Mouse (Mus musculus) testis, adult 2 months (tissue): ENCODE measurements at regions not wholly inside any gene's neighbourhood (a gene's known extent, or its start where the extent isn't known, plus 50 kb on each side); places are given as distances from the start of the nearest gene placed in this dataset.

Experiments
- CTCF ChIP-seq: fragments of 200-500 bp; IDR thresholded peaks from 2 replicates; pipeline ENCODE4 v1.5.1; 2012; ENCODE audit warnings: low read depth, mild to moderate bottlenecking, inconsistent platforms, low read length, moderate library complexity; ENCODE audit not compliant: control insufficient read depth, insufficient read depth, insufficient replicate concordance
- POLR2A ChIP-seq: fragments of 200-500 bp; IDR thresholded peaks from 2 replicates; pipeline ENCODE4 v1.6.1; 2012; ENCODE audit warnings: low read depth, mild to moderate bottlenecking, inconsistent platforms, low read length, moderate library complexity; ENCODE audit not compliant: control insufficient read depth

DNA sequence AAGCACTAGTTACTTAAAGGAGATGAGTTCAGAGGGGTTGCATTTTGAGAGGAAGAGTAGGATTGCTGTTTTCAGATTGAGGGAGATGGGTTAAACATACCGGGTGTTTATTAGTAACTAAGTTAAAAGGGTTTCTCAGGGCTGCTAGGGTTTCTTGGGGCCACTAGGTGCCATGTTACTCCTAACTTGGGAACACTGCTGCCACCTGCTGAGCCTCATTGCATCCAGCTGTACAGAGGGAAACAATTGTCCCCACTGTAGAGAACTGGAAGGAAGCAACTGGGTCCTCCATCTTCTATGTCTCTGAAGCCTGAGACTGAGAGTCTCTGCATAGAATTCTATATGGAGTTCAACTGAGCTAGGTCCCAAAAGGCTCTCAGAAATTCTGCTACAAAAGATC, 524.3 kb downstream of the Rnf144a start:
- no peak for TF ChIP-seq CTCF
- no peak for TF ChIP-seq POLR2A
